Mouse (Mus musculus) midbrain, embryonic 15.5 days (tissue): ENCODE measurements around the gene Eno3. TPM values are rescaled to one million over a fixed set of nuclear protein-coding genes. Genes with fewer than 3 reads are reported as not detected.

Experiments
- ATAC-seq: fragments of 200-750 bp; cut with Nextera tagmentation; replicated peaks from 2 replicates; pipeline ENCODE4 v1.8.0; 2017; ENCODE audit warnings: moderate TSS enrichment
- H3K27ac ChIP-seq: fragments of 300-500 bp; sonication (generic); 2 replicates; pipeline ENCODE4 v1.5.1; 2015; ENCODE audit warnings: mild to moderate bottlenecking, inconsistent platforms
- H3K27me3 ChIP-seq: fragments of 300-500 bp; sonication (generic); replicated peaks from 2 replicates; pipeline ENCODE4 v1.6.1; 2015; ENCODE audit warnings: inconsistent platforms
- H3K36me3 ChIP-seq: fragments of 300-500 bp; sonication (generic); replicated peaks from 2 replicates; pipeline ENCODE4 v1.6.1; 2015; ENCODE audit warnings: inconsistent platforms
- H3K4me1 ChIP-seq: fragments of 300-500 bp; sonication (generic); 2 replicates; pipeline ENCODE4 v1.6.1; 2015; ENCODE audit warnings: inconsistent platforms
- H3K4me2 ChIP-seq: fragments of 300-500 bp; sonication (generic); 2 replicates; pipeline ENCODE4 v1.6.1; 2015; ENCODE audit warnings: inconsistent platforms, mild to moderate bottlenecking, moderate library complexity
- H3K4me3 ChIP-seq: fragments of 300-500 bp; sonication (generic); 2 replicates; pipeline ENCODE4 v1.5.1; 2015; ENCODE audit warnings: mild to moderate bottlenecking, inconsistent platforms
- H3K9ac ChIP-seq: fragments of 300-500 bp; sonication (generic); 2 replicates; pipeline ENCODE4 v1.6.1; 2015; ENCODE audit warnings: mild to moderate bottlenecking, inconsistent platforms
- H3K9me3 ChIP-seq: fragments of 300-500 bp; sonication (generic); 2 replicates; pipeline ENCODE4 v1.6.1; 2016; ENCODE audit warnings: inconsistent platforms
- WGBS: fragments of 180-500 bp; shearing (Covaris S2); methylation state at CpG from one replicate; pipeline ENCODE4 v1.1.7; 2015; ENCODE audit warnings: mixed read lengths; 5-methylcytosine and 5-hydroxymethylcytosine counted together
- polyA plus RNA-seq: library from polyadenylated mRNA; unstranded; fragments of >200 nt; fragmentation: Nextera tagmentation; extraction: Ambion mirVana; gene quantifications from 2 replicates; pipeline ENCODE4 v1.2.1, GENCODE M21; 2015

The Eno3 gene
- polyA plus RNA-seq, 1 experiment from 2014 or later: 8.0 TPM

DNA sequence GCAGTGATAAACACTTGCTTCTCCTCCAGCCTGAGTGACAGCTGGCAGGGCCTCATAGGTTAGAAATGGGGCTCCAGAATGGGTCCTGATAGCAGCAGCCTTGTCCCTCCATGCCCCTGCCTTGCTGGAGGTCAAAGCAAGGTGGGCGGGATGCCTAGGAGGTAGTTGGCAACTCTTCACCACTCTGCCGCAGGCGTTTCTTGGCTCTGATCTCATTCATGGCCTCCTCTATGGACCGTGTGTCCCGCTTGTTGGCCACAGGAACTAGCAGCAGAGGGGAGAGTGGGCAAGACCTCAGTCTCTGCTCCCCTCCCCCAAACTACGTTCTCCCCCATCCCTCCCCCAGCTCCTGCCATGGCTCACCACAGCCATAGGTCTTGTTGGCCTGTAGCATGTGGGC is 7.0 kb downstream of the Eno3 start:
- H3K4me1 ChIP-seq: peaks cover 15% of the 10 kb centered on the region
- no peak for ATAC-seq
- no peak overlapping the region for H3K27ac ChIP-seq
- H3K4me3 ChIP-seq: no peak overlapping the region
- H3K36me3 ChIP-seq: peaks cover 29% of the 10 kb centered on the region
- H3K9ac ChIP-seq: no peak overlapping the region
- H3K4me2 ChIP-seq: no peak overlapping the region
- H3K9me3 ChIP-seq: no peaks in the 10 kb centered on the region
- H3K27me3 ChIP-seq: no peaks in the 10 kb centered on the region
- 92% methylated on average over 6 of the region's 6 CpGs for WGBS

DNA sequence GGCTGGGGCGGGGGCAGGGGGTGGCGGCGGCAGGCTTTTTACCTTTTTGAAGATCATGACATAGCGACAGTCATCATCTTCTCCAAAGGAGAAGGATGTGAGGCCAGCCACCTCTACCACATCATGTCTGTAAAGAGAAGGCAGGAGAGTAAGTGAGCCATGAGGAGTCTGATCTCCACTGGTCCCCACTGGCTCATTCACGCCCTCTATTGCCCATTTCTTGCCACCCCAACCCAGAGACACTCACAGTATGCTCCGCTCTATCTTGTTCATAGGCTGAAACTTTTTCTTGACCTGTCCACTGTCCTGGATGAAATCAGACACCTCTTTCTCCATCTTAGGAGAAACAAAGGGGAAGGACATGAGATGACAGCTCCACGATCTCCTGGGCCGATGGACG is 7.7 kb downstream of the Eno3 start:
- Histone ChIP-seq H3K9me3 (no peaks in the 10 kb centered on the region), H3K4me2 (no peak overlapping the region), H3K4me1 (peaks cover 15% of the 10 kb centered on the region), H3K9ac (no peak overlapping the region), H3K27me3 (no peaks in the 10 kb centered on the region), H3K4me3 (no peak overlapping the region), H3K36me3 (peaks cover 29% of the 10 kb centered on the region), H3K27ac (no peak overlapping the region)
- no peak for ATAC-seq
- 94% methylated on average over 9 of the region's 9 CpGs for WGBS

DNA sequence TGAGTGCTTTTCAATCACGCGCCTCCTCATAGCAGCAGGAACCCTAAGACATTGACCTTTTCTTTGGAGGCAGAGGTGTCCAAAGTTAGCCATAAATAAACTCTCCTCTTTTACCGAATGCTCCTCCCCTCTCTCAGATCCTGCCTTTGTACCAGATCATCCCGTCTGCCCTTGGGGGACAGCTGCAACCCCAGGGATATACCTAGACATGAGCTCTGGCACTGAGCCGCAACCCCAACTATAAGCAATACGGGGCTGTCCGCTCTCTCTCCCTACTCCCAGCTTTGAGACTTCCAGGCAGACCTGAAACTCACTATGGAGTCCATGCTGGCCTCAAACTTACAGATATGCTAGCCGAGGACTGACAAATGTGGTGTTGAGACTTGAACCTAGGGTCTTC is 9.7 kb downstream of the Eno3 start:
- WGBS: 97% methylated on average over 8 of the region's 8 CpGs

DNA sequence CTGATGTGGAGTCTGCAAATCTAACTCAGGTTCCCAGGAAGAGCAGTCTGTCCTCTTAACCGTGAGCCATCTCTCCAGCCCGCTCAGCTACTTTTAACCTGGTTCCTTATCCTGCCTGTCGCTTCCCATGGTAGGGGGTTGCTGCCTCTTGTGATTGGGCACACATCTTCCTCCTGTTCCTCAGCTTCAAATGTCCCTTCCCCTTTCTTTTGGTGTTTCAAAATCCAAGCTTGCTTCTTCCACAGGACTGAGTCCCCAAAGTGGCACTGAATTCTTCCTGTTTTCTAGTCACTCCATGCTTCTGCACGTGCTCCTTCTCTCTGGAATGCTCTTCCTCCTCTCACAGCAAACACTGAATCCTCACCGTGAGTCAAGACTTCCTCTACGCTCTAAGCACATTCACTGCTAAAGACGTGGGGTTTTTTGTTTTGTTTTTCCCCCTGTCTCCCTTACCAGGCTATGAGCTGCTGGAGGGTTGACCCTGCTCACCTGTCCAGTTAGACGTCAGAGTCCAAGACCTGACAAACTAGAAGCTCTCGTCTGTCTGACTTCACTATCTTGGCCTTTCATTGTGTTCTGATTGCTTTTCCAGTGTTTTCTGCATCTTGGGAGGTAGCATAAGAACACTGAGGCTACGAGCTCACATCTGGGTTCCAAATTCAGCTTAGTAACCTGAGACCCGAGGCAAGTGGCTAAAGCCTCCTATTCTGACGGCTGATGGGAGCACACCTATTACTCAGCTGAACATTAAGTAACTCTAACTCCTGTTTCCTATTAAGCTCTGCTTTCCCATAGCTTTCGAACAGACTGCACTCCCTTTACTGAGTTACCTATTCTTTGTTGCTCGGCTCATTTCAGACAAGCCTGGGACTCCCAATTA is 10.5 kb downstream of the Eno3 start:
- ATAC-seq: no peak

More for the DNA sequence above, 9.7 kb downstream of the Eno3 start:
- H3K36me3 ChIP-seq: peaks cover 29% of the 10 kb centered on the region
- ATAC-seq: no peak
- peaks cover 33% of the 10 kb centered on the region for H3K4me1 ChIP-seq
- H3K9me3 ChIP-seq: no peaks in the 10 kb centered on the region
- H3K9ac ChIP-seq: no peak overlapping the region
- H3K4me3 ChIP-seq: no peak overlapping the region
- no peaks in the 10 kb centered on the region for H3K27me3 ChIP-seq
- H3K27ac ChIP-seq: no peak overlapping the region
- no peak overlapping the region for H3K4me2 ChIP-seq

GRCm38 (mm10) chr11:70668335-70668770 is 11.4 kb downstream of the Eno3 start:
- Histone ChIP-seq H3K4me3 (peak overlapping the region; percentile 70), H3K36me3 (peaks cover 17% of the 10 kb centered on the region), H3K4me1 (peaks cover 33% of the 10 kb centered on the region), H3K9me3 (no peaks in the 10 kb centered on the region), H3K27me3 (no peaks in the 10 kb centered on the region), H3K4me2 (peak overlapping the region; percentile 90), H3K9ac (peak overlapping the region; percentile 62), H3K27ac (peak overlapping the region; percentile 99)
- peak; percentile 47 for ATAC-seq
- under 1% methylated on average over 15 of the region's 15 CpGs for WGBS

More for the DNA sequence above, 10.5 kb downstream of the Eno3 start:
- Histone ChIP-seq H3K27ac (peak overlapping the region; percentile 99), H3K4me1 (peaks cover 33% of the 10 kb centered on the region), H3K9ac (peak overlapping the region; percentile 62; the same call in 1 of the 2 replicates), H3K36me3 (peaks cover 24% of the 10 kb centered on the region), H3K27me3 (no peaks in the 10 kb centered on the region), H3K4me2 (peak overlapping the region; percentile 90), H3K9me3 (no peaks in the 10 kb centered on the region), H3K4me3 (peak overlapping the region; percentile 70)
- WGBS: 77% methylated on average over 14 of the region's 14 CpGs

DNA sequence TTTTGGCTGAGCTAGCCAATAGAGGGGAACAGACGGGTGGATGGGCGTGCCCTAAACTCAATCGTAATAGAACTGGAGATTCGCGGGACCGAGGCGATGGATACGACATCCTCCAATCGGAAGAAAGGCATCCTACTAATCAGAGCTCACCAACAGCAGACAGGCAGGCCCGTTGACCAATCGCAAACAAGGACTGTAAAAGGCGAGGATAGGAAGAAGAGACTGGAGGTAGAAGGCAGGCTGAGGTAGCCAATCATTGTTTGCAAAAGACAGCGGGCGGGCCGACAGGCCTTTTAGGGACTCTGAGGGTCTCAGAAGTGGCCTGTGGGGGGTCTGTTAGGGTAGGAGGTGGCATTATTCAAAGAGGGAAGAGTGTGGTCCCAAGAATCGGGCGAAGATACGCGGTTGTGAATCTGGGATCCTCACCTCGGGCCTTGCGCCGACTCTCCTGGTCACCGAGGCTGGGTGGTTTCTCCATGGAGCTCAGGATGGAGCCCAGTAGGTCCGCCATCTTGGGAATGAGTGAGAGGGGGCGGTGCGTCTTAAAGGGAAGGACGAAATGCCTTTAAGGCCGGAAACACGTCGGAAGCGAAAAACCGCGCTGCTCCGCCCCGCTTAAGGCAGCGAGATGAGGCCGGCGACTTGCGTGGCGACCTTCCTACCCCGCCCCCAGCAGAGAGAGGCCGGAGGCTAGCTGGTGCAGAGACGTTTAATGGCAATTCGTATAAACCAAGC is 11.9 kb downstream of the Eno3 start, which contains the start of gene Spag7:
TSS of gene Spag7 (minus strand) at position 646 of the 735 bp plus-strand sequence.
- no peaks in the 10 kb centered on the region for H3K9me3 ChIP-seq
- ATAC-seq: peak; percentile 96
- peak within 1 kb of the TSS; percentile 90 for H3K4me2 ChIP-seq
- H3K27ac ChIP-seq: peak within 1 kb of the TSS; percentile 99
- H3K36me3 ChIP-seq: peaks cover 16% of the 10 kb centered on the region
- H3K27me3 ChIP-seq: no peaks in the 10 kb centered on the region
- H3K9ac ChIP-seq: peak within 1 kb of the TSS; percentile 76
- H3K4me3 ChIP-seq: peak within 1 kb of the TSS; percentile 70
- under 1% methylated on average over 44 of the region's 44 CpGs for WGBS
- peaks cover 33% of the 10 kb centered on the region for H3K4me1 ChIP-seq

DNA sequence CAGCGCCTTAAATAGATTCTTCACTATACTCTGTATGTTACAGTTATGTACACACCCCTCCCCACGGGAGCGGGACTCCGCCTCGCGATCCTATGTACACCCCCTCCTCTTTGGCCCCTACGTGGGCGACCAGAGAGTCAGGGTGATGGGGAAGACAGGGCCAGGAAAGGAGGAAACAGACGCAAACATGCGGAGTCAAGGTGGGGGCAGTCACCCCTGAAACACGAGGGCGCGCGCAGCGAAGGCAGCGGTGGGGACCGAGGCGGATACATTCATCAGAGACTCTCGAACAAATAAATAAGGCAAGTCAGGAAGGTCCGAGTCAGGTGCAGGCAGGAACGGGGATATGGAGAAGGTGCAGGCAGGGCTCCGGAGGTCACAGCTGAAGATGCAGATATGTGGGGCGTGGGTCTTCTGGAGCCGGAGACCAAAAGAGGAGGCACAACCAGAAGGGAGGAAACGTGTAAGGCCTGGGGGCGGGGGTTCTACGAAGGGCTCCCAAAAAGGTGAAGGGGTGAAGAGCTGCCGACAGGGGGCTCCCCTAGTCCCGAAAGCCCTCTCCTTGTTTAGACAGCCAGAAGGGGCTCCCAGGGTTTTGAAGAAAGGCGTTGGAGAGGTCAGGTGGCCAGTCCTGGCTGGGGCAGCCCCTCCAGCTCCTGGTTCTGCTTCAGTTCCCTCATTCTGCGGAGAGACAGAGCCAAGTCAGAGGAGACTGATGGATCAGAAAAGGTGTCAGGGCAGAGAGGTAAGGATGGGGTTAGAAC is 12.8 kb downstream of the Eno3 start:
- Histone ChIP-seq H3K27ac (peak overlapping the region; percentile 99), H3K4me2 (peak overlapping the region; percentile 90), H3K9ac (peak overlapping the region; percentile 76), H3K4me3 (peak overlapping the region; percentile 70), H3K27me3 (no peaks in the 10 kb centered on the region), H3K36me3 (peaks cover 14% of the 10 kb centered on the region; the same call in 1 of the 2 replicates), H3K9me3 (no peaks in the 10 kb centered on the region), H3K4me1 (peaks cover 33% of the 10 kb centered on the region)
- peak; percentile 49 for ATAC-seq
- WGBS: under 1% methylated on average over 31 of the region's 31 CpGs

GRCm38 (mm10) chr11:70670483-70670882 is 13.5 kb downstream of the Eno3 start:
- H3K9ac ChIP-seq: peak overlapping the region; percentile 76
- no peaks in the 10 kb centered on the region for H3K9me3 ChIP-seq
- ATAC-seq: no peak
- H3K4me3 ChIP-seq: peak overlapping the region; percentile 70
- peak overlapping the region; percentile 99 for H3K27ac ChIP-seq
- H3K27me3 ChIP-seq: no peaks in the 10 kb centered on the region
- WGBS: 39% methylated on average over 14 of the region's 14 CpGs
- peaks cover 33% of the 10 kb centered on the region for H3K4me1 ChIP-seq
- H3K4me2 ChIP-seq: peak overlapping the region; percentile 90
- H3K36me3 ChIP-seq: 0 out of 2 replicates have a peak, but pooled peaks cover 10% of the 10 kb centered on the region

GRCm38 (mm10) chr11:70671333-70672047 is 14.5 kb downstream of the Eno3 start:
- H3K4me1 ChIP-seq: peaks cover 33% of the 10 kb centered on the region
- no peak overlapping the region for H3K27ac ChIP-seq
- no peak overlapping the region; the same call in 1 of the 2 replicates for H3K9ac ChIP-seq
- no peaks in the 10 kb centered on the region for H3K27me3 ChIP-seq
- peaks cover 16% of the 10 kb centered on the region; the same call in 1 of the 2 replicates for H3K36me3 ChIP-seq
- H3K4me2 ChIP-seq: peak overlapping the region; percentile 90
- no peaks in the 10 kb centered on the region for H3K9me3 ChIP-seq
- no peak overlapping the region for H3K4me3 ChIP-seq
- WGBS: 74% methylated on average over 16 of the region's 16 CpGs
- ATAC-seq: no peak

GRCm38 (mm10) chr11:70674014-70674413 is 17.0 kb downstream of the Eno3 start:
- H3K9ac ChIP-seq: no peak overlapping the region
- no peak overlapping the region for H3K4me2 ChIP-seq
- H3K4me1 ChIP-seq: peaks cover 18% of the 10 kb centered on the region
- H3K9me3 ChIP-seq: no peaks in the 10 kb centered on the region
- no peak for ATAC-seq
- 47% methylated on average over 6 of the region's 6 CpGs for WGBS
- H3K36me3 ChIP-seq: peaks cover 28% of the 10 kb centered on the region; the same call in 1 of the 2 replicates
- no peak overlapping the region for H3K4me3 ChIP-seq
- H3K27me3 ChIP-seq: no peaks in the 10 kb centered on the region
- H3K27ac ChIP-seq: no peak overlapping the region

- ATAC-seq: no peak
- no peaks in the 10 kb centered on the region for H3K9me3 ChIP-seq
- no peak overlapping the region for H3K27ac ChIP-seq
- no peak overlapping the region for H3K4me2 ChIP-seq
- no peaks in the 10 kb centered on the region for H3K27me3 ChIP-seq
- peaks cover 18% of the 10 kb centered on the region for H3K4me1 ChIP-seq
- no peak overlapping the region for H3K4me3 ChIP-seq
- peaks cover 32% of the 10 kb centered on the region; the same call in 1 of the 2 replicates for H3K36me3 ChIP-seq
- 61% methylated on average over 11 of the region's 11 CpGs for WGBS
- H3K9ac ChIP-seq: no peak overlapping the region
Observed at GRCm38 (mm10) chr11:70674501-70674900, 17.5 kb downstream of the Eno3 start.
